Mouse (Mus musculus) adrenal gland, postnatal 36 days (tissue): ENCODE measurements around the gene Plcb3. TPM values are rescaled to one million over a fixed set of nuclear protein-coding genes. Genes with fewer than 3 reads are reported as not detected.

Experiments used
- DNase-seq, 2 experiments: peaks; one replicate each; pipeline ENCODE4 v3.0.0; 2021; ENCODE audit warnings: mixed read lengths in 1 of 2
- total RNA-seq, 2 experiments: library from RNA; stranded (reverse); gene quantifications; 2 replicates each; pipeline ENCODE4 v1.2.3; 2021

Gene Plcb3
- total RNA-seq, 2 experiments from 2014 or later, result 41.8 to 44.5 TPM

DNA sequence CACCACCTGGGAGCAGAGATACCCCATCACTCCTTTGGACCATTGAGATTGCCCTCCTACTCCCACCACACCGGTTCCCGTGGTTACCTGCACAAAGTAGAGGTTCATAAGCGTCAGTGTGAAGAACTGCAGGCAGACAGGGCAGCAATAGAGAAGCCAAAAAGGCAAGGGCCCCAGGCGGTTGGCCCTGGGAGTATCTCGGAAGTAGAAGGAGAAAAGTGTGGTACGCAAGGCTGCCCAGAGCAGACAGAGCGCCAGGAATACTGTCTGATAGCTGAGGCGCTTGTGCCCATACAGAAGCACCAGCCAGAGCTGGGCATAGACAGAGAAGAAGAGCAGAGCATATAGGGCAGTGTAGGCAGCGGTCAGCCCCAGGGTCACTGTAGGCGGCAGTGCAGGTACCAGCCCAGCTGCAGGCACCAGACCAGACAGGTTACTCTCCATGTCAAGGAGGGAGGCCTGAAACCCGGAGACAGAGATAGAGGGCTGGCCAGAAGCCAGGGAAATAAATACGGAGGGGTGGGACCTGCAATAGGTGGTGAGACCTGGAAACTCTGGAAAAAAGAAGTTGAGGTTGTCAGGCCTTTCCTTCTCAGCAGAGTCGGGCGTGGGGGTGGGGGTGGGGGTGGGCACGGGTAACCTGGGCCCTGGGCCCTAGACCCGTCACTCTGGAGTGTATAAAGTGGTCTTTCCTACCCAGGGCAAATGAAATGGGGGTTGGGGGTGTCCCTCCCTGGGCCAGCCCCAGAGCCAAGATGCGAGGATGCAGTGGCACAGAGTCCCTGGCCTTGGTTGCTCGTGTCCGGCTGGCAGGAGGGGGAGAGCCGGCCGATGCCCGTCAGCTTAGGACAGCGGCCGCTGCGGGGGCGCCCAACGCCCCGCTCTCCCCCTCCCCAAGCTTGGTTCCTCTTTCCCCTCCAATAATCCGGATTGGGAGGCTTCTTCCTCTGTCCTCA, 35.6 kb downstream of the Plcb3 start:
- no peak for DNase-seq

- DNase-seq, result no peak
Observed at GRCm38 (mm10) chr19:6939106-6940002, 36.9 kb downstream of the Plcb3 start.

- DNase-seq, result no peak
Observed at GRCm38 (mm10) chr19:6937541-6938465, 38.5 kb downstream of the Plcb3 start.

DNA sequence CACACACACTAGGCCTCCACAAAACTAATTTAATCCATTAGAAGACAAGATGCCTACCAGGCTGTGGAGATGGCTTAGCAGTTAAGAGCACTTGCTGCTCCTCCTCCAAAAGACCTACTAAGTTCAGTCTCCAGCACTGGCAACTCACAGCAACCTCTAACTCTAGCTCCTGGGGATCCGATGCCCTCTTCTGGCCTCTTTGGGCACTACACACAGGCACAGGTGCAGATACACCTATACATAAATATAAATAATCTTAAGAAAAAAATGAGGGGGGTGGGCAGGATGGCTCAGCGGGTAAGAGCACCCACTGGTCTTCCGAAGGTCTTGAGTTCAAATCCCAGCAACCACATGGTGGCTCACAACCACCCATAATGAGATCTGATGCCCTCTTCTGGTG, 40.0 kb downstream of the Plcb3 start:
- DNase-seq, result peak in 1 of 2 experiments; percentile 29

DNA sequence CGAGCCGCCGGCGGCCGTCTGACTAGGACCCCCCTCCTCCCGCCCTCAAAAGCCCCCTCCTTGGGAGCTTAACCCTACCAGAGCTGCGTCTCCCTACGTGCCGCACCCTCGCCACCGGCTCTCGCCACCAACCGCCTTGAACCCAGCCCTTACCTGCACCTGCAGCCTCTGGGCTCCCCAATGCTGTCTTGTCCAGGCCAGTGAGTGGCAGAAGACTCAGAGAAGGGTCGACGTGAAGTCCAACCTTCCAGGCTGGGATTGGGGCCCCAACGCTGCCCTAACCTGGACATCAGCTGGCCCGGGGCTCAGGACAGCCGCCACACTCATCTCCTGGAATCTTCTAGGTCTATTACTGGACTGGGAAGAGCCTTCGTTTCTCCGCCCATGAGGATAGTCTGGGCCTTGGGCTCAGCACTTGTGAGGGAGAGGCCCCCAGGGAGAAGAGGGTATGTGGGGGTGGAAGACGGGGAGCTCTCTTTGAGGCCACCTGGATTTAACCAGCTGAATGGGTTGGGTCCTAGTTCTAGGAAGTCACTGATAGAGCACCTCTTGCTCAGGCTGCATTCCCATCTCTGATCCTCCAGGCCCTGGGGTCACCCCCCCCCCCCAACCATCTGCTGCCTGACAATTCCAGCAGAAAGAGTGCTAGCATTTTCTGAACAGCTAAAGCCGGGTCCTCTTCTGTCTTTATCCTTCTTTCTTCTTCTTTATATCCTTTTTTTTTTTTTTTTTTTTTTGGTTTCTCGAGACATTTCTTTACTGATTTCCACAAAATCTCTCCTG, 41.9 kb downstream of the Plcb3 start, which contains the start of gene Kcnk4:
Kcnk4 (minus strand) TSS at position 321 of the 783 bp plus-strand sequence.
- no peak for DNase-seq

DNA sequence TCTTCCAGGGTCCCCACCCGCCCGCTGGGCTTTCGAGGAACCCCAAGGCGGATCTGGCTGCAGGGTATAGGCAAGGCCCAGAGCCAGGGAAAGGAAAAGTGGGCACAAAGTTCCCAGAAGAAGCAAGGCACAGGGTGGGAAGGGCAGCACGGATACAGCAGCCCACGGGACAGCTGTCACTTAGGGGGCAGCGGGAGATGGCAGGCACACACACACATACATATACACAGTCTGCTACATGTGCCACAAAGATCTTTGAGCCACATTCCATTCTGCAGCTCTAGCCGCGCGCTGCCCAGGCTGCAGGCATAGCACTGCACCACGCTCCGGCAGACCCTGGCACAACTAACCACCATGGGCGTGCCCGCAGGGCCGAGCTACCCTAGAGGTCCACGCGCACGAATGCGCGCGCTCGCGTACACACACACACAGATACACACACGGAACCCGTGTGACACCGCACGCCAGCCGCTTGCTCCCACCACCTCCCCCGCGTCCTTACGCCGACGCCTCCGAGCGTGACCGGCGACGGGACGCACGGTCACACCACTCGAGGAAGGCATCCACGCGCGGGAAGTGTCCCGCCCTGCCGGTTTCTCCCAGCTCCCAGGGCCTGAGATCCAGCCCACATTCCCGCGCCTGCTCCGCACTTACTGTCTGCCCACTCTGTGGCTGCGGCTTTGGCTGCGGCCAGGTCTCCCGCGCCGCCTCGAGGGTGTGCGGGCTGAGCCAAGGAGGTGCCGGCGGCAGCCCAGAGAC, 42.7 kb downstream of the Plcb3 start:
- DNase-seq, result peak; percentile 26 to 49

DNA sequence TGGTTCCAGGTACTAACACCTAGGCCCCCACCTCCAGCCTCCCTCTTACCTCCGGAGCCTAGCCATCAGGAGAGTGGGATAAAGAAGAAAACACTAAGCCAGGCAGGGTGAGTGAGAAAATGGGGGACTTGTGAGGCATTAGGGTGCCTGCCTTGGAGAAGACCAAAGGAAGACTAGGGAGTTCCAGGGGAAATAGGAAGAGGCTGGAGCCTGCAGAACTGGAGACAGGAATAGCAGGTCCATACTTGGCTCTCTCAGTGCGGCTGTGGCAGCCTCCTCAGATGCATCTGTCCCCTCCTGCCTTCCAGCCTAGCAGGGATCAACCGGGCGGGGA, 43.2 kb downstream of the Plcb3 start:
- DNase-seq, result no peak

GRCm38 (mm10) chr19:6932018-6932417, 44.3 kb downstream of the Plcb3 start:
- peak in 1 of 2 experiments; percentile 2 for DNase-seq

DNA sequence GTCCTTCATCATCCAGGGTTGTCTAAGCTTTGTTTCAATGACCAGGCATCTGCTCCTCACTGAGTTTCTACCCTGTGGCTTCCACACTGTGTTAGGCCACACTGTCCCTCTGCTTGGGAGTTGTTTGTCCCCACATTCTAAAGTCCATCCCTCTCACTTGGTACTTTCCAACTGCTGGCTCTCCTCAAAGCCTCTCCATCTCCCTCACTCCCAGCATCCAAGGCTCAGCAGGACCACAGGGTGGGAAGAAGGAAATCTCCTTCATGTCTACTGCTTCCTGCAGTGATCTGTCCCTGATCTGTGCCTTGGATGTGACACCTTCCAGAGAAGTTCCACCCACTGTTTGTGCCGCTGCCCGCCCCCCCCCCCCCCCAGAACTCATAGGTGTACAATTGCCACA, 45.3 kb downstream of the Plcb3 start:
- DNase-seq, result no peak

- DNase-seq, result no peak
Observed at GRCm38 (mm10) chr19:6928080-6928479, 48.2 kb downstream of the Plcb3 start.

GRCm38 (mm10) chr19:6926559-6927255, 49.6 kb downstream of the Plcb3 start:
- DNase-seq, result peak; percentile 38 to 55

- no peak for DNase-seq
Observed at GRCm38 (mm10) chr19:6925611-6926329, 50.5 kb downstream of the Plcb3 start.

DNA sequence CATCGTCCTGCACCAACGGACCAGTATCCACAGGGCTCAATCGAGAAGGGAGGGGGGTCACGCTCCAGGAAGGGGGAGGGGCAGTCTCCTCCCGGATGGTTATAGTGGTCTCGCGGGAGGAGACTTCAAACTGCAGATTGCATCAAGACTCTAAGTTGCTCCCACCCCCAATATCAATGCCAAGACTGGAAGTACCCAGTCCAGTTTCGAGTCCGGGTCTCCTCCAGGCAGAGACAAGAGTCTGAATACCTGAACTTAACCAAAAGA, 51.0 kb downstream of the Plcb3 start, which contains the start of gene Catsperz:
Catsperz (minus strand) TSS at position 74 of the 267 bp plus-strand sequence.
- no peak for DNase-seq

DNA sequence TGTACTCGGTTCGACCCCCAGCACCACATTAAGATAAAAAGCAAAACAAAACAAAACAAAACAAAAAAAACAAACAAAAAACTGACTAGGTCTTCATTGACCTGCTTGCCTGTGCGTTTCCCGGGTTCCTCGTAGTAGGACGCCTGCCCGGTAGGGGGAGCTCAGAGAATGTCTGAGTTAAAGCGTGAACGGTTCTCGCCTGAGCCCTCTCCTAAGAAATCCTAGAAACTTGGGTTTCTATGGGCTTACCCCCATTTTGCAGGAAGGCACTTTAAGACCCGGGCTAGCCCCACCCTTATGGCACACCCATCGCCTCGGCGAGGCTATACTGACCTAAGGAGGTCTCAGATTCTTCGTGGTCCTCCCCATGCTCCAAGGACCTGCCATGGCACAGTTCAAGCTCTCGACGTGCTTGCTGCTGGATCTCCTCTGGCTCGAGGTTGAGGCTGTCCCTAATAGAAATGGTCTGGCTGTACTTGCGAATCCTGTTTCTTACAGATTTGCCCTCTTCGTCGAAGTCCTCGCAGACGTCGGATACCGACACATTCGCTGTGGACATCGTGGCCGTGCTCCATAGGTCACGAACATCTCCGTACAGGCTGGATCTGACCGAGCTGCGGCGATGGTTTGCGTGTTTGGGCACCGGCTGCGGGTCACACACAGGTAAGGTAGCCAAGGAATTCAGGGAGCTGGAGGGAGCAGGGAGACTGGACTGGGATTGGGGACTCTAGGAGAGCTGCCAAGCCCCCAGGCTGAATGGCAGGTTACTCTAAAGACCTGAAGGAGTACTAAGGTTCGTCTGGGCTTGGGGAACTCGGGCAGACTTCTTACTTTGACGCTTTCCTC, 51.6 kb downstream of the Plcb3 start:
- peak; percentile 90 to 95 for DNase-seq

DNA sequence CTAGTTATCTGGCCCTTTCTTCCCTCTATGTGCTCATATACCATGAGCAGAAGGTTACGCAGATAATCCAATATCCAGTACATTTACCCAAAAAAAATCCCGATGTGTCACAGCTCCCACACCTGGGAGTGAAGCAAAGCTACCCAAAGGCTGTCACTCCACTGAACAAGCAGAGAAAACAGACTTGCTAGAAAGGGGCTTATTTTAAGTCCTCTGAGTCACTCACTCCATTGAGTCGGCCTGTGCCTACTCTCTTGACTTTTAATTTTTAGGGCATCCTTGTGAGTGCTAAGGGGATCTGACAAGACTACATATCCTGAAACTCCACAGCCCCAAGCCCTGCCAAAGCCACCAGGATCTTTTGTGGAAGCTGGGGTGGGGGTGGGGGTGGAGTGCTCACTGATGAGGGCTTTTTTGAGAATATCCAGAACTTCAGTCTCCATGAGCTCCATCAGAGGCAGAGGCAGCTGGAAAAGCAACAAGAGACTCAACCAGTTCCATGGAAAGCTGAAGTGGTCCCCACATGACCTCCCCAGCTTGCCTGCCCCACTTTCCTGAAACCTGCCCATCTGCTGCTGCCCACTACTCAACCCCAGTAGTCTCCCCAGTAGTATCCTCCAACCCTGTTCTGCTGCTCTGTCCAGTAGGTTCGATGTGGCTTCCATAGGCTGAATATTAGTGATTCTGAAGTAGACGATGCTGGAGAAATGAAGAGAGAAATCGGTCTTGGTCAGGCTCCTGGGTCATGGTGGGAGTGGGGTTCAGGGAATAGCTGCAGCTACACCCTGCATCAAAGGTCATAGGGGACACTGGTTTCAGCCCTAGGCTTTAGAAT, 53.2 kb downstream of the Plcb3 start:
- DNase-seq, result no peak

- peak; percentile 100 for DNase-seq
Observed at GRCm38 (mm10) chr19:6921647-6922567, 54.4 kb downstream of the Plcb3 start, which contains the start of gene Esrra. Gene Esrra (minus strand): TSS chr19:6921813.
